Mouse (Mus musculus): ENCODE measurements around the gene Kcnq2. TPM values are rescaled to one million over a fixed set of nuclear protein-coding genes. Genes with fewer than 3 reads are reported as not detected.
A peak's percentile ranks its signal among the peaks of the same experiment; 100 is the strongest.

Kcnq2 gene
- polyA plus RNA-seq (2014; fragmentation: Nextera tagmentation; extraction: Ambion mirVana), result 0.11 and 0.25 TPM in 2 replicates

- under 1% methylated on average over 103 of the region's 104 CpGs for WGBS
- no peak within 1 kb of the TSS for H3K27ac ChIP-seq (replicated peaks; ENCODE audit: low read depth, low read length)
- peaks cover 8% of the 10 kb centered on the region; the same call in 1 of the 2 replicates for H3K4me1 ChIP-seq (ENCODE audit: control insufficient read depth, insufficient read depth, low read length)
- peak within 1 kb of the TSS; percentile 40 for H3K4me3 ChIP-seq (ENCODE audit: low read depth, low read length)
- DNase-seq (ENCODE audit: low spot score), result peak; percentile 40
- H3K4me2 ChIP-seq (ENCODE audit: low read depth, severe bottlenecking), result peak within 1 kb of the TSS; percentile 90
- no peak for ATAC-seq (ENCODE audit: insufficient number of reproducible peaks, low FRiP score, low TSS enrichment, low read depth)
- H3K36me3 ChIP-seq (ENCODE audit: control insufficient read depth, insufficient read depth, low read length), result no peaks in the 10 kb centered on the region
- no peak within 1 kb of the TSS for H3K9ac ChIP-seq (ENCODE audit: low read length)
- peaks cover 49% of the 10 kb centered on the region for H3K27me3 ChIP-seq (ENCODE audit: control insufficient read depth, insufficient read depth, low read length)
- no peaks in the 10 kb centered on the region for H3K9me3 ChIP-seq (ENCODE audit: control insufficient read depth, low read length)
These were observed at the start of gene Kcnq2 for GRCm38 (mm10) chr2:181134591-181135445. Gene Kcnq2, minus strand, starts transcription at chr2:181135300.

- ATAC-seq (ENCODE audit: insufficient number of reproducible peaks, low FRiP score, low TSS enrichment, low read depth) (no peak), DNase-seq (ENCODE audit: low spot score) (no peak)
- 77% methylated on average over 6 of the region's 6 CpGs for WGBS
- Histone ChIP-seq H3K27me3 (ENCODE audit: control insufficient read depth, insufficient read depth, low read length) (no peaks in the 10 kb centered on the region), H3K4me3 (ENCODE audit: low read depth, low read length) (no peak overlapping the region), H3K36me3 (ENCODE audit: control insufficient read depth, insufficient read depth, low read length) (no peaks in the 10 kb centered on the region), H3K9ac (ENCODE audit: low read length) (no peak overlapping the region), H3K9me3 (ENCODE audit: control insufficient read depth, low read length) (no peaks in the 10 kb centered on the region), H3K4me1 (ENCODE audit: control insufficient read depth, insufficient read depth, low read length) (no peaks in the 10 kb centered on the region), H3K27ac (replicated peaks; ENCODE audit: low read depth, low read length) (no peak overlapping the region), H3K4me2 (ENCODE audit: low read depth, severe bottlenecking) (no peak overlapping the region)
These were observed 45.8 kb upstream of the Kcnq2 start for GRCm38 (mm10) chr2:181180898-181181297.

GRCm38 (mm10) chr2:181178471-181178870, 43.4 kb upstream of the Kcnq2 start:
- no peak for ATAC-seq (ENCODE audit: insufficient number of reproducible peaks, low FRiP score, low TSS enrichment, low read depth)
- H3K36me3 ChIP-seq (ENCODE audit: control insufficient read depth, insufficient read depth, low read length), result no peaks in the 10 kb centered on the region
- H3K4me1 ChIP-seq (ENCODE audit: control insufficient read depth, insufficient read depth, low read length), result no peaks in the 10 kb centered on the region
- H3K27ac ChIP-seq (replicated peaks; ENCODE audit: low read depth, low read length), result no peak overlapping the region
- H3K4me2 ChIP-seq (ENCODE audit: low read depth, severe bottlenecking), result no peak overlapping the region
- 84% methylated on average over 5 of the region's 5 CpGs for WGBS
- H3K4me3 ChIP-seq (ENCODE audit: low read depth, low read length), result no peak overlapping the region
- H3K9ac ChIP-seq (ENCODE audit: low read length), result no peak overlapping the region
- DNase-seq (ENCODE audit: low spot score), result no peak
- no peaks in the 10 kb centered on the region for H3K27me3 ChIP-seq (ENCODE audit: control insufficient read depth, insufficient read depth, low read length)
- H3K9me3 ChIP-seq (ENCODE audit: control insufficient read depth, low read length), result no peaks in the 10 kb centered on the region

- no peaks in the 10 kb centered on the region for H3K9me3 ChIP-seq (ENCODE audit: control insufficient read depth, low read length)
- H3K27ac ChIP-seq (replicated peaks; ENCODE audit: low read depth, low read length), result no peak overlapping the region
- no peak overlapping the region for H3K4me2 ChIP-seq (ENCODE audit: low read depth, severe bottlenecking)
- H3K27me3 ChIP-seq (ENCODE audit: control insufficient read depth, insufficient read depth, low read length), result no peaks in the 10 kb centered on the region
- WGBS, result 69% methylated on average over 3 of the region's 3 CpGs
- no peak overlapping the region for H3K4me3 ChIP-seq (ENCODE audit: low read depth, low read length)
- no peak overlapping the region for H3K9ac ChIP-seq (ENCODE audit: low read length)
- ATAC-seq (ENCODE audit: insufficient number of reproducible peaks, low FRiP score, low TSS enrichment, low read depth) (no peak), DNase-seq (ENCODE audit: low spot score) (no peak)
- no peaks in the 10 kb centered on the region for H3K4me1 ChIP-seq (ENCODE audit: control insufficient read depth, insufficient read depth, low read length)
- H3K36me3 ChIP-seq (ENCODE audit: control insufficient read depth, insufficient read depth, low read length), result no peaks in the 10 kb centered on the region
These were observed 42.9 kb upstream of the Kcnq2 start for GRCm38 (mm10) chr2:181178015-181178414.

- Histone ChIP-seq H3K4me1 (ENCODE audit: control insufficient read depth, insufficient read depth, low read length) (no peaks in the 10 kb centered on the region), H3K9ac (ENCODE audit: low read length) (no peak overlapping the region), H3K4me3 (ENCODE audit: low read depth, low read length) (no peak overlapping the region), H3K27ac (replicated peaks; ENCODE audit: low read depth, low read length) (no peak overlapping the region), H3K36me3 (ENCODE audit: control insufficient read depth, insufficient read depth, low read length) (no peaks in the 10 kb centered on the region), H3K9me3 (ENCODE audit: control insufficient read depth, low read length) (no peaks in the 10 kb centered on the region), H3K27me3 (ENCODE audit: control insufficient read depth, insufficient read depth, low read length) (no peaks in the 10 kb centered on the region), H3K4me2 (ENCODE audit: low read depth, severe bottlenecking) (no peak overlapping the region)
- whole genome bisulfite sequencing, result 88% methylated on average over 3 of the region's 3 CpGs
- no peak for ATAC-seq (ENCODE audit: insufficient number of reproducible peaks, low FRiP score, low TSS enrichment, low read depth)
- no peak for DNase-seq (ENCODE audit: low spot score)
These were observed 39.5 kb upstream of the Kcnq2 start for GRCm38 (mm10) chr2:181174646-181175045.

GRCm38 (mm10) chr2:181166469-181166868, 31.4 kb upstream of the Kcnq2 start:
- ATAC-seq (ENCODE audit: insufficient number of reproducible peaks, low FRiP score, low TSS enrichment, low read depth), result no peak
- no peaks in the 10 kb centered on the region for H3K36me3 ChIP-seq (ENCODE audit: control insufficient read depth, insufficient read depth, low read length)
- no peak overlapping the region for H3K9ac ChIP-seq (ENCODE audit: low read length)
- H3K27ac ChIP-seq (replicated peaks; ENCODE audit: low read depth, low read length), result no peak overlapping the region
- H3K27me3 ChIP-seq (ENCODE audit: control insufficient read depth, insufficient read depth, low read length), result no peaks in the 10 kb centered on the region
- no peak for DNase-seq (ENCODE audit: low spot score)
- H3K4me2 ChIP-seq (ENCODE audit: low read depth, severe bottlenecking), result no peak overlapping the region
- H3K4me1 ChIP-seq (ENCODE audit: control insufficient read depth, insufficient read depth, low read length), result no peaks in the 10 kb centered on the region
- H3K4me3 ChIP-seq (ENCODE audit: low read depth, low read length), result no peak overlapping the region
- WGBS, result 87% methylated on average over 5 of the region's 5 CpGs
- no peaks in the 10 kb centered on the region for H3K9me3 ChIP-seq (ENCODE audit: control insufficient read depth, low read length)

- 76% methylated on average over 4 of the region's 4 CpGs for WGBS
- 0 out of 2 replicates have a peak, but pooled peaks cover 3% of the 10 kb centered on the region for H3K4me1 ChIP-seq (ENCODE audit: control insufficient read depth, insufficient read depth, low read length)
These were observed 25.7 kb upstream of the Kcnq2 start for GRCm38 (mm10) chr2:181160821-181161220.

GRCm38 (mm10) chr2:181159771-181160170, 24.7 kb upstream of the Kcnq2 start:
- Histone ChIP-seq H3K27me3 (ENCODE audit: control insufficient read depth, insufficient read depth, low read length) (peaks cover 37% of the 10 kb centered on the region), H3K4me1 (ENCODE audit: control insufficient read depth, insufficient read depth, low read length) (0 out of 2 replicates have a peak, but pooled peaks cover 3% of the 10 kb centered on the region), H3K9ac (ENCODE audit: low read length) (no peak overlapping the region), H3K4me2 (ENCODE audit: low read depth, severe bottlenecking) (no peak overlapping the region), H3K9me3 (ENCODE audit: control insufficient read depth, low read length) (no peaks in the 10 kb centered on the region), H3K36me3 (ENCODE audit: control insufficient read depth, insufficient read depth, low read length) (no peaks in the 10 kb centered on the region), H3K27ac (replicated peaks; ENCODE audit: low read depth, low read length) (no peak overlapping the region), H3K4me3 (ENCODE audit: low read depth, low read length) (no peak overlapping the region)
- ATAC-seq (ENCODE audit: insufficient number of reproducible peaks, low FRiP score, low TSS enrichment, low read depth), result no peak
- no peak for DNase-seq (ENCODE audit: low spot score)
- WGBS, result 0% methylated on average over 2 of the region's 2 CpGs

More at GRCm38 (mm10) chr2:181160821-181161220, 25.7 kb upstream of the Kcnq2 start:
- Histone ChIP-seq H3K4me3 (ENCODE audit: low read depth, low read length) (no peak overlapping the region), H3K9ac (ENCODE audit: low read length) (no peak overlapping the region), H3K4me2 (ENCODE audit: low read depth, severe bottlenecking) (no peak overlapping the region), H3K27ac (replicated peaks; ENCODE audit: low read depth, low read length) (no peak overlapping the region), H3K9me3 (ENCODE audit: control insufficient read depth, low read length) (no peaks in the 10 kb centered on the region), H3K27me3 (ENCODE audit: control insufficient read depth, insufficient read depth, low read length) (peaks cover 28% of the 10 kb centered on the region), H3K36me3 (ENCODE audit: control insufficient read depth, insufficient read depth, low read length) (no peaks in the 10 kb centered on the region)
- ATAC-seq (ENCODE audit: insufficient number of reproducible peaks, low FRiP score, low TSS enrichment, low read depth) (no peak), DNase-seq (ENCODE audit: low spot score) (no peak)
